Mouse (Mus musculus) left cerebral cortex, adult 2 months (tissue): Measurements from ENCODE around the gene Tpd52l1. TPM values are rescaled to one million over a fixed set of nuclear protein-coding genes. Genes with fewer than 3 reads are reported as not detected.
A peak's percentile ranks its signal among the peaks of the same experiment; 100 is the strongest.
"Not testable (repeated sequence)": the region's sequence is repeated elsewhere in the genome, so short reads cannot be mapped to it uniquely, and the experiment has no call there.

Experiments
- DNase-seq, 2 experiments: peaks; one replicate each; pipeline ENCODE4 v3.0.0; 2021 to 2022; ENCODE audit warnings: low spot score in 2 of 2, mixed read lengths in 1 of 2; ENCODE audit errors: extremely low spot score in 1 of 2
- H3K27ac ChIP-seq: fragments of 200-600 bp; 2 replicates; pipeline ENCODE4 v1.8.1; 2022
- H3K4me3 ChIP-seq: fragments of 200-600 bp; 2 replicates; pipeline ENCODE4 v1.8.1; 2022
- CTCF ChIP-seq: fragments of 200-600 bp; IDR thresholded peaks from 2 replicates; pipeline ENCODE4 v1.8.1; 2022; ENCODE audit warnings: antibody characterized with exemption, mild to moderate bottlenecking, moderate library complexity
- intact Hi-C: fragments of 180-260 bp; cut with DNase I; formaldehyde crosslinking; loops from one replicate; pipeline ENCODE4 v1.15.1; 2025
- total RNA-seq, 2 experiments: library from RNA; stranded (reverse); gene quantifications; 2 replicates each; pipeline ENCODE4 v1.2.3; 2021

The Tpd52l1 gene
- total RNA-seq, 2 experiments from 2014 or later = 22.0 to 27.9 TPM

- intact Hi-C loops = no loop called here
- TF ChIP-seq CTCF = no peak
- Histone ChIP-seq H3K27ac (no peak overlapping the region), H3K4me3 (no peak overlapping the region)
- no peak for DNase-seq
Measured at GRCm38 (mm10) chr10:31417956-31418355, 27.8 kb downstream of the Tpd52l1 start.

DNA sequence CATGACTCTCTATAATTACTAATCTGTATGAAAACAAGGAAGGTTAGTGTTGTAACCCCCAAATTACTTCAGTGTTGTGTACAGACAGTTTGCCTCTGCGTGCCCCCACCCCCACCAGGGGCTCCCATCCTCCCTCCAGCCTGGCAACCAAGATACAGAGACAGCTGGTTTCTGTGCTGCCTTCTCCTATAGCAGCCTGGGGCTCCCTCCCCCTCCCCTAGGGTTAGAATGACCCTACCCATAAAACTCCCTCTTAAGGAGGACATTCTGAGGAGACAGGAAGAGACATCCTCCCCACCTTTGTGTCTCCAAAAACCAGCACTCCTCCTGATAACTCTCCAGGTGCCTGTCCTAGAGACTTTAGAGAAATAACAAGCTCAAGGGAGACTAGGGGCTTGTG is 52.8 kb downstream of the Tpd52l1 start:
- no peak overlapping the region for H3K4me3 ChIP-seq
- DNase-seq = no peak
- no peak overlapping the region for H3K27ac ChIP-seq
- TF ChIP-seq CTCF = no peak
- intact Hi-C loops = no loop called here

DNA sequence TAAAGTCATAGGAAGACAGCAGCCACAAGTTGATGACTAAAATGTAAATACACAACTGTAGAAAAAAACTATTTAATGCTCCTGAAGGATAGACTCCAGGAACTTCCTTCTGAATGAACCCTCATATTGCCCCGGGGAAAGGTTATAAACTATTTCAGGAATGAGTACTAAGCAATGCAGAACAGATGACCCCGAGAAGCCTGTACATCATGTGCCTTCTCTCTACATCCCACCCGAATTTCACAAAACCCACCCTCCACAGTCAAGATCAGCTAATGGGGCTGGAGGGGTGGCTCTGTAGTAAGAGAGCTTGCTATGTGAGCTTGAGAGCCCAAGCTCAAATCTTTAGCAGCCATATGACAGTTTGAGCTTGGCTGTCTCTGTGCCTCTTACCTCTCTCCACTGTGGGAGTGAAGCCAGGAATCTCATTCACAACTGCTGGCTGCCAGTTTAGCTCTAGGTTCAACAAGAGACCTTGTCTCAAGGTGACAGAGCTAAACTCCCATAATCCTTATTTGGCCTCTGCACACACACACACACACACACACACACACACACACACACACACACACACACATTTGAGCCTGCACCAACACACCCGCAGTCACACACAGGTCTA is 54.9 kb downstream of the Tpd52l1 start:
- H3K27ac ChIP-seq = no peak overlapping the region
- H3K4me3 ChIP-seq = no peak overlapping the region
- intact Hi-C loops = no loop called here
- no peak for TF ChIP-seq CTCF
- DNase-seq = no peak

GRCm38 (mm10) chr10:31388566-31388965 is 57.2 kb downstream of the Tpd52l1 start:
- H3K27ac ChIP-seq, H3K4me3 ChIP-seq, DNase-seq, intact Hi-C loops: not testable (repeated sequence)

- H3K27ac ChIP-seq, H3K4me3 ChIP-seq, intact Hi-C loops: not testable (repeated sequence)
- TF ChIP-seq CTCF = peak; percentile 41
- peak in 1 of 2 experiments; percentile 17 for DNase-seq
Measured at GRCm38 (mm10) chr10:31370200-31370599, 75.6 kb downstream of the Tpd52l1 start.

DNA sequence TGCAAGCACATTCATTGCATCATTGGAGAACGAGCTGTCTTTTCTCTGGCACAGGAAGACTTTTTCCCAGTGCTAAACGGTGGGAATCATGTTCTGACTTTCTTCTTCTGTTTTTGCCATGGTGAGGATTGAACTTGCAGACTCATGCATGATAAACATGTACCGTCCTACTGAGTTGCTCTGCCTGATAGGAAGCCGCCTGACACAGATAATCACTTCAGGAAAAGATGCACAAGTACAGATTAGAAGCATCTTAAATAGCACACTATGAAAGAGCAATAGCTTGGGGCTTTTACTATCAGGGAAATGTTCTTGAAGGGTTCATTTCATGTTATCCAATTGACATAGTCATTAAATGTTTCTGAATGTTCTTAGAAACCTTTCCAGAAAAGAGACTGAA is 86.0 kb downstream of the Tpd52l1 start:
- no peak for DNase-seq
- intact Hi-C loops = no loop called here
- H3K4me3 ChIP-seq = no peak overlapping the region
- H3K27ac ChIP-seq = no peak overlapping the region
- no peak for TF ChIP-seq CTCF

DNA sequence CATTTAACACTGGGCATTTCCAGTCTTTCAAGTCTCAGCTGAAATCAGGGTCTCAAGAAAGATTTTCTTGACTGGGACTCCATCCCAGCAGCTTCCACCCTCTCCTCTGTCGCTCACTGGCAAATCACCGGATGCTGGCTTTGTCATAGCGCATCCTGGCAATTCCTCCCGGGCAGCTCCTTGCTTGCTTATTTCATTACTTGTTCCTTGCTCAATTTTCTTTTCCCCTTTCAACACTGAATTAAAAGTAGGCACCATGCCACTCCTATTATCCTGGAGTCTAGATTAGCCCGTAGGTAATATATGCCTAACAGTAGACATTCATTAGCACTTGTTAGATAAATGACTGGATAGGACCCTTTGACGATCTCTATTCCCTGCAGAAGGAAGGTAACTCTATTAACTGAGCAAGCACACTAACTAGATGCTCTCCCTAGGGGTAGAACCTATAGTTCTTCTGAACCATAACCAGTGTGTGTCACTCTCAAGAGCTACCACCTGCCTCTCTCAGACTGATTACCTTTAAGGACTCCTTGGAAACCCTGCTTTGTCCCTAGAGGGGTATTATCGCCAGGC is 90.8 kb downstream of the Tpd52l1 start:
- no peak for DNase-seq
- Histone ChIP-seq H3K4me3 (no peak overlapping the region), H3K27ac (no peak overlapping the region)
- no peak for TF ChIP-seq CTCF
- intact Hi-C loops = no loop called here

GRCm38 (mm10) chr10:31354141-31354540 is 91.6 kb downstream of the Tpd52l1 start:
- Histone ChIP-seq H3K4me3 (no peak overlapping the region), H3K27ac (no peak overlapping the region)
- no peak for TF ChIP-seq CTCF
- intact Hi-C loops = no loop called here
- DNase-seq = no peak

GRCm38 (mm10) chr10:31352845-31353427 is 92.8 kb downstream of the Tpd52l1 start:
- intact Hi-C loops = no loop called here
- TF ChIP-seq CTCF = no peak
- Histone ChIP-seq H3K4me3 (no peak overlapping the region), H3K27ac (no peak overlapping the region)
- DNase-seq = no peak

DNA sequence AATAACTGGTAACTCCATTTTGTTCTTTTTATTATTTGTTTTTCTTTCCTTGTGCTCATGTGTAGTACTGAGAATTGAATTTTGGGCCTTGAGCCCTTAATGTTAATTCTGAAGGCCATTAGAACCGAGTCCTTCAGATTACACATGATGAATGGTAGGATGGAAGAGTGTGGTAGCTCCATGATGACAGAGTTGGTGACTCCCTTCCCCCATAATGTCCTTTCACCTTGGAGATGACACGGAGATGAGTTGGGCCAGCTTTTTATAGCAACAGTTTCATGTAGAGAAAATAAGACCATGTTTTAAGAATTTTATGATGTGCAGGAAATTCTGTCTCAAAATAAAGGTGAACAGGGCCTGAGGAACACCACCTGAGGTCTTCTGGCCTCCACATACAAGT is 94.7 kb downstream of the Tpd52l1 start:
- Histone ChIP-seq H3K4me3 (no peak overlapping the region), H3K27ac (no peak overlapping the region)
- TF ChIP-seq CTCF = no peak
- intact Hi-C loops = no loop called here
- DNase-seq = no peak

GRCm38 (mm10) chr10:31346401-31346800 is 99.4 kb downstream of the Tpd52l1 start:
- no peak overlapping the region for H3K4me3 ChIP-seq
- intact Hi-C loops = no loop called here
- no peak for TF ChIP-seq CTCF
- no peak overlapping the region for H3K27ac ChIP-seq
- DNase-seq = no peak

GRCm38 (mm10) chr10:31336432-31336831 is 109.3 kb downstream of the Tpd52l1 start:
- DNase-seq = peak in 1 of 2 experiments; percentile 24
- Histone ChIP-seq H3K4me3 (no peak overlapping the region), H3K27ac (no peak overlapping the region)
- TF ChIP-seq CTCF = no peak
- intact Hi-C loops = no loop called here
